Mouse (Mus musculus) neural tube, embryonic 12.5 days (tissue): ENCODE measurements around the gene BC025920. TPM values are rescaled to one million over a fixed set of nuclear protein-coding genes. Genes with fewer than 3 reads are reported as not detected.

ENCODE experiments used
- ATAC-seq: fragments of 200-750 bp; cut with Nextera tagmentation; 2 replicates; pipeline ENCODE4 v1.8.0; 2017; ENCODE audit warnings: low read depth, mild to moderate bottlenecking, moderate TSS enrichment, moderate library complexity; ENCODE audit not compliant: low FRiP score
- H3K27ac ChIP-seq: fragments of 300-500 bp; sonication (generic); 2 replicates; pipeline ENCODE4 v1.5.1; 2016
- H3K27me3 ChIP-seq: fragments of 300-500 bp; sonication (generic); replicated peaks from 2 replicates; pipeline ENCODE4 v1.6.1; 2016; ENCODE audit warnings: mild to moderate bottlenecking
- H3K36me3 ChIP-seq: fragments of 300-500 bp; sonication (generic); 2 replicates; pipeline ENCODE4 v1.6.1; 2016; ENCODE audit warnings: mild to moderate bottlenecking
- H3K4me1 ChIP-seq: fragments of 300-500 bp; sonication (generic); 2 replicates; pipeline ENCODE4 v1.6.1; 2016
- H3K4me2 ChIP-seq: fragments of 300-500 bp; sonication (generic); replicated peaks from 2 replicates; pipeline ENCODE4 v1.6.1; 2016; ENCODE audit warnings: mild to moderate bottlenecking
- H3K4me3 ChIP-seq: fragments of 300-500 bp; sonication (generic); 2 replicates; pipeline ENCODE4 v1.5.1; 2016
- H3K9ac ChIP-seq: fragments of 300-500 bp; sonication (generic); 2 replicates; pipeline ENCODE4 v1.6.1; 2016; ENCODE audit warnings: mild to moderate bottlenecking
- H3K9me3 ChIP-seq: fragments of 300-500 bp; sonication (generic); 2 replicates; pipeline ENCODE4 v1.6.1; 2016; ENCODE audit warnings: mild to moderate bottlenecking
- WGBS: fragments of 180-500 bp; shearing (Covaris S2); methylation state at CpG from one replicate; pipeline ENCODE4 v1.1.7; 2016; 5-methylcytosine and 5-hydroxymethylcytosine counted together
- polyA plus RNA-seq: library from polyadenylated mRNA; unstranded; fragments of >200 nt; fragmentation: Nextera tagmentation; extraction: Ambion mirVana; gene quantifications from 2 replicates; pipeline ENCODE4 v1.2.1, GENCODE M21; 2016

BC025920 gene
- polyA plus RNA-seq, 1 experiment from 2014 or later = 2.3 TPM

DNA sequence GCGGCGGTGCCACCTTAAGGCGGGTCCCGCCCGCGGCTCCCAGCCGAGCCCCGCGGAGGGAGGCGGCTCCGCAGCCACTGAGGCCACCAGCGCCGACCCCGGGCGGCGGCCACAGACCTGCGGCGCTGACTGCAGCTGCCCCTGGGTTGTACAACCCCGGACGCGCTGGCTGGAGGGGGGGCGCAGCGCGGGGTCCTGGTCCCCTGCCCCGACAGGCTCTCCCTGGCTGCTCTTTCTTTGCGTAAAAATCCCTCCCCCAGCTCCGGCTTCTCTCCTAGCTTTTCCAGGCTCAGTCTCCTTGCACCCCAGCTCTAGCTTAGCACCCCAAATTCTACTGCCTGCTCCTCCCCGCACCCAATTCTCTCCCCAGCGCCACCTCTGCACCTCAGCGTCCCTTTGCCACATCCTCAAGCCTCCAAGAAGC is 30.9 kb upstream of the BC025920 start:
- H3K9ac ChIP-seq = peak overlapping the region; percentile 66
- H3K4me3 ChIP-seq = peak overlapping the region; percentile 47
- no peaks in the 10 kb centered on the region for H3K36me3 ChIP-seq
- no peaks in the 10 kb centered on the region for H3K9me3 ChIP-seq
- WGBS = under 1% methylated on average over 30 of the region's 30 CpGs
- H3K27me3 ChIP-seq = peaks cover 72% of the 10 kb centered on the region
- peak overlapping the region; percentile 79 for H3K4me2 ChIP-seq
- no peak for ATAC-seq
- peaks cover 40% of the 10 kb centered on the region for H3K4me1 ChIP-seq
- no peak overlapping the region for H3K27ac ChIP-seq

DNA sequence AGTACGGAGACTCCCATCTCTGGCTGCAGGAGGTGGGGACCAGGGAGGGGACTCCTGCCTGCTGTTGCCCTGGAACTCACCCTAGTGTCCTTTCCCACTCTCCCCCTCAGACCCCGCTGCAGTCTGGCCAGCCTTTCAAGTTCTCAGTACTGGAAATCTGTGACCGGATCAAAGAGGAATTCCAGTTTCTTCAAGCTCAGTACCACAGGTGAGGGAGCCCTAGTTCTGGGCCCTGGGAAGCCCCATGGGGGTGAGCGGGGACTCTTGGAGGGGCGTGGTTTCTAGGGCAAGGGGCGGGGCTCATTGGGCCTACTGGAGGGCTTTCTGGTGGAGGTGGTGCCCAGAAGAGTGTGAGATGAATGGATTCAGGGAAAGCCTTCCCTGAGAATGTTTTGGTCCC is 30.4 kb upstream of the BC025920 start:
- 3% methylated on average over 6 of the region's 6 CpGs for WGBS
- Histone ChIP-seq H3K9ac (peak overlapping the region; percentile 66), H3K27me3 (peaks cover 77% of the 10 kb centered on the region), H3K4me1 (peaks cover 35% of the 10 kb centered on the region), H3K36me3 (no peaks in the 10 kb centered on the region), H3K9me3 (no peaks in the 10 kb centered on the region), H3K4me3 (peak overlapping the region; percentile 47), H3K4me2 (peak overlapping the region; percentile 79), H3K27ac (no peak overlapping the region)
- ATAC-seq = no peak

DNA sequence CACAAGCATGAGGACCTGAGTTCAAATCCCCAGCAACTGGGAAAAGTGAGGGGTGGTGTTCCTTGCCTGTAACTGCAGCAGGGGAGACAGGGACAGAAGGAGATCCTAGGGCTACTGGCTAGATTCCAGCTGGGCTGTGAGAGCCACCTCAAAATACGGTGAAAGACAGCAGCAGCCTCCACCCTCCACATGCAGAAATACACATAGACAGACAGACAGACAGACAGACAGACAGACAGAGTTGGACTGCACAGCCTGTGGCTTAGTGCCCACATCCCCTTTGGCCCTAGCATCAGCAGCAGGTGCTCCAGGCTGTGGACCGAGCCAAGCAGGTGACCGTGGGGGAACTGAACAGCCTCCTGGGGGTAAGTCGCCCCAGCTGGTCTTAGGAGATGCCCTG is 26.1 kb upstream of the BC025920 start:
- no peaks in the 10 kb centered on the region for H3K9me3 ChIP-seq
- H3K9ac ChIP-seq = no peak overlapping the region
- ATAC-seq = no peak
- no peaks in the 10 kb centered on the region for H3K36me3 ChIP-seq
- no peak overlapping the region for H3K27ac ChIP-seq
- H3K4me1 ChIP-seq = peaks cover 23% of the 10 kb centered on the region
- peaks cover 76% of the 10 kb centered on the region for H3K27me3 ChIP-seq
- 71% methylated on average over 4 of the region's 4 CpGs for WGBS
- H3K4me2 ChIP-seq = no peak overlapping the region; the same call in 1 of the 2 replicates
- no peak overlapping the region for H3K4me3 ChIP-seq

DNA sequence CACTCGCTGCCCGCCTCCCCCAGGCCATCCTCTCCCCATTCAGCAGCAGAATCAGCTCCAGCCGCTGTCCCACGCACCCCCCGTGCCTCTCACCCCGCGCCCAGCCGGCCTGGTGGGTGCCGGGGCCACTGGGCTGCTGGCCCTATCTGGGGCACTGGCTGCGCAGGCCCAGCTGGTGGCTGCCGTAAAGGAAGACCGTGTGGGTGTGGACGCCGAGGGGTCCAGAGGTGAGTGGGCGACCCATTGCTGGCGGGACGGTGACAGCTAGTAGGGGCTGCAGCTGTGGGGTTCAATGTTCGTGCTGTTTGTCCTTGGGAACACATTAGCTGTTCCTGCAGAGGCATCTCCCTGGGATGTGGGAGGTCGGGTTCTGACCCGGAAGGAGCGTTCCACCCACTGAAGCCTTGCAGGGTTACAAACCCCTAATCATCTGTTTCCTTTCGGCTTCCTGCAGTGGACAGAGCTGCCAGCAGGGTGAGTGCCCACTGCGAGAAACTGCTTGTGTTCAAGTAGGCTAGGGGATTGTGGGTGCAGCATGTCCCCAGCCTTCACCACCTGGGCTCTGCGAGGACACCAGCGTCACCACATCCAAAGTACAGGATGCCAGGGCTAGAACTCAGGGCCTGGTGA is 25.5 kb upstream of the BC025920 start:
- 55% methylated on average over 25 of the region's 25 CpGs for WGBS
- no peaks in the 10 kb centered on the region for H3K9me3 ChIP-seq
- peaks cover 74% of the 10 kb centered on the region for H3K27me3 ChIP-seq
- no peak for ATAC-seq
- no peak overlapping the region for H3K4me3 ChIP-seq
- H3K4me2 ChIP-seq = no peak overlapping the region; the same call in 1 of the 2 replicates
- H3K9ac ChIP-seq = no peak overlapping the region
- no peaks in the 10 kb centered on the region for H3K36me3 ChIP-seq
- no peak overlapping the region for H3K27ac ChIP-seq
- H3K4me1 ChIP-seq = peaks cover 17% of the 10 kb centered on the region

DNA sequence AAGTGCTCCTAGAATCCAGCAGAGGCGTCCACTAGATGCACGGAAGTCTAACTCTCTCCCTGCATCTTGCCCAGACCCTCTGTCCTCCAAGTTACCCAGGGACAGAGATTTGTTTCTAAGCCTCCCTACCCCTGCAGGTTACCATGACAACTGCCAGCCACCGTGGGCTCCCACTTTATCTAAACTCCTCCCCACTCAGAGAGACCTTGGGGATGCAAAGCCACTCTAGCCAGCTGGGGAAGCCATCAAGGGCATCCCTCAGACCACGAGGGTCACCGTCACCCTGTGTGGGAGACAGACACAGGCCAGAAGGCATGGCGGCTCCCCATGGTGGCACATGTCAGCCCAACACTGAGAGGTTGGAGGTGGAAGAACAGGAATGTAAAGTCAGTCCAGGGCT is 22.7 kb upstream of the BC025920 start:
- H3K9me3 ChIP-seq = no peaks in the 10 kb centered on the region
- no peak overlapping the region for H3K27ac ChIP-seq
- peaks cover 12% of the 10 kb centered on the region; the same call in 1 of the 2 replicates for H3K4me1 ChIP-seq
- ATAC-seq = no peak
- no peak overlapping the region for H3K4me3 ChIP-seq
- WGBS = 44% methylated on average over 6 of the region's 6 CpGs
- peaks cover 72% of the 10 kb centered on the region for H3K27me3 ChIP-seq
- H3K4me2 ChIP-seq = no peak overlapping the region
- no peak overlapping the region for H3K9ac ChIP-seq
- no peaks in the 10 kb centered on the region for H3K36me3 ChIP-seq

DNA sequence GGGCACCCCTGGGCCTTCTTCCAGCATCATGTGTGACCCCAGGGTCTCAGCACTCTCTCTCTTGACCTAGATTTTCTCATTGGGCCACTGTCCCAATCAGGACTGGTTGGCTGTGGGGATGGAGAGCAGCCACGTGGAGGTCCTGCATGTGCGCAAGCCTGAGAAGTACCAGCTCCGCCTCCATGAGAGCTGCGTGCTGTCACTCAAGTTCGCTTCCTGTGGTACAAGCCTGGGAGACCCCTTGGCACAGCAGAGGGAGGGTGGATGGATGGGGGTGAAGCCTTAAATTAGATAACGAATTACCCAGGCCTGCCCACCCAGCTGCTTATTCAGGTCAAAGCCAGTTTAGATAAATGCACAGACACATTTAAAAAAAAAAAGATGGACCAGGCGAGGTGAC is 17.3 kb upstream of the BC025920 start:
- H3K27ac ChIP-seq = no peak overlapping the region
- no peak overlapping the region for H3K9ac ChIP-seq
- H3K27me3 ChIP-seq = peaks cover 57% of the 10 kb centered on the region
- no peak overlapping the region for H3K4me2 ChIP-seq
- 74% methylated on average over 7 of the region's 7 CpGs for WGBS
- no peak for ATAC-seq
- H3K9me3 ChIP-seq = no peaks in the 10 kb centered on the region
- no peaks in the 10 kb centered on the region for H3K36me3 ChIP-seq
- no peaks in the 10 kb centered on the region for H3K4me1 ChIP-seq
- H3K4me3 ChIP-seq = no peak overlapping the region

DNA sequence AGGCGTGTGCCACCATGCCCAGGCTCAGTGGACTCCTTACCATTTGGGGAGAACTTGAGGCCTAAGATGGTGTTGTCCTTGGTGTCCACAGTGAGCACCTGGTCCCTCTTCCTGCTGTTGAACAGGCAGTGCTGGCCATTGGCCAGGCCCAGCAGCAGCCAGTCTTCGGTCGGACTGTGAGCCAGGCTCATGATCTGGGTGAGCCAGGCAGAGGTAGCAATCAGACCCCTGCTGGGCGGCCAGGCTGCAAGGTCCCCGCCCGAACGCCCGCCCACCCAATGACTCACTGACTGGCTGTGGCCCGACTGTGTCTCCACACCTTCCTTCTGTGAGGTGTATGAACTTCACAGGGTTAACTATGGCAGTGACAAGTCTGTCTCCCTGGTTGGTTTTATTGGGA is 14.2 kb upstream of the BC025920 start:
- WGBS = 64% methylated on average over 9 of the region's 9 CpGs
- H3K4me3 ChIP-seq = no peak overlapping the region
- no peak overlapping the region for H3K27ac ChIP-seq
- H3K36me3 ChIP-seq = no peaks in the 10 kb centered on the region
- no peak for ATAC-seq
- peaks cover 60% of the 10 kb centered on the region for H3K27me3 ChIP-seq
- H3K9me3 ChIP-seq = no peaks in the 10 kb centered on the region
- H3K9ac ChIP-seq = no peak overlapping the region
- peaks cover 17% of the 10 kb centered on the region for H3K4me1 ChIP-seq
- H3K4me2 ChIP-seq = no peak overlapping the region

DNA sequence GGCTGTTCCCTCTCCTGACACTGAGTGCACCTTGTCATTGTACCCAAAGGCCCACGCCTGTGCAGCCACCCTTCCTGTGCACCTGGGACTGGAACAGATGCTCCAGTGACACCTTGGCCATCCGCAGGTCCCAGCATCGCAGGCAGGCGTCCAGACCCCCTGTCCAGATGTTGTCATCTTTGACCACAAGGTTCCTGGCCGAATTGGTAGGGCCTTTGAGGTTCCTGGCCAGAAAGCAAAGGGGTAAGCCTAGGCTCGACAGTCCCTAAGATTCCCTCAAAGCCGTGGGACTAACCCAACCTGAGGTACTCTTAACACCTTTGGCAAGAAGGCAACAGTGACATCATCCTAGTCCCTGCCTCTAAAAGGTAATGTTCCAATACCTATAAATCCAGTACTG is 13.4 kb upstream of the BC025920 start:
- H3K9ac ChIP-seq = no peak overlapping the region
- no peak for ATAC-seq
- peaks cover 25% of the 10 kb centered on the region for H3K4me1 ChIP-seq
- H3K36me3 ChIP-seq = no peaks in the 10 kb centered on the region
- H3K9me3 ChIP-seq = no peaks in the 10 kb centered on the region
- no peak overlapping the region for H3K4me2 ChIP-seq
- no peak overlapping the region for H3K27ac ChIP-seq
- H3K27me3 ChIP-seq = peaks cover 52% of the 10 kb centered on the region
- WGBS = 79% methylated on average over 7 of the region's 7 CpGs
- H3K4me3 ChIP-seq = no peak overlapping the region

DNA sequence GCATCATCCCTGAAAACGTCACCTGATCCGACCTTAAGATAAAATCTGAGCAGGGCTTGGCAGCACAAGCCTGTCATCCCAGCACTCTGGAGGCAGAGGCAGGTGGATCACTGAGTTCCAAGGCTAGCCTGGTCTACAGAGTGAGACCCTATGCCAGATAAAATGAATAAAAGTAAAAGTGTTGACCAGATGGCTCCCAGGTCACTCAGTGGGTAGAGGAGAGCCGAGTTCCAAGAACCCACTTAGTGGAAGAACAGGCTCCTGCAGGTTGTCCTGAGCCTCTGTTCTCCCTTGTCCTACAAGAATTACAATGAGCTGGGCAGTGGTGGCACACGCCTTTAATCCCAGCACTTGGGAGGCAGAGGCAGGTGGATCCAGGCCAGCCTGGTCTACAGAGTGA is 12.8 kb upstream of the BC025920 start:
- ATAC-seq = no peak
- Histone ChIP-seq H3K27ac (no peak overlapping the region), H3K36me3 (no peaks in the 10 kb centered on the region), H3K9me3 (no peaks in the 10 kb centered on the region), H3K4me3 (no peak overlapping the region), H3K27me3 (peaks cover 51% of the 10 kb centered on the region), H3K4me1 (peaks cover 30% of the 10 kb centered on the region), H3K9ac (no peak overlapping the region), H3K4me2 (no peak overlapping the region)
- WGBS = 72% methylated on average over 4 of the region's 4 CpGs

DNA sequence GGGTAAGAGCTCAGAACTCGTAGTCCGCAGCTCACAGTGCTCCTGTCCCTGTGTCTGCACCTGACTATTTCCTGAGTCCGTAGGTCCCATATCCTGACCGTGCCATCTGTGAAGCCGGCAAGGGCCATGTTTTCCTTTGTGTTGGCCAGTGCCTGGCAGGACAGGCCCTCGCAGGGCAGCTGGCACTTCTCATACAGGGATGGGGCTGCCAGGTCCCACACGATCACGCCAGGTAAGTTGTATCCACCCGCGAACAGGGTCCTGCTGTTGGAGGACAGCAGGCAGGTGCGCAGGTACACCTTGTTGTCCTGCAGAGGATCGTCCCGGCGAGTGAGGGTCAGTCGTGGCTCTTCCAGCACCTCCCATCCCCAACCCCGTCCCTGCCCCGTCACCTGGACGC is 12.1 kb upstream of the BC025920 start:
- peaks cover 33% of the 10 kb centered on the region for H3K4me1 ChIP-seq
- 77% methylated on average over 18 of the region's 18 CpGs for WGBS
- no peak overlapping the region for H3K27ac ChIP-seq
- ATAC-seq = no peak
- H3K4me2 ChIP-seq = no peak overlapping the region
- H3K36me3 ChIP-seq = no peaks in the 10 kb centered on the region
- H3K9me3 ChIP-seq = no peaks in the 10 kb centered on the region
- no peak overlapping the region for H3K9ac ChIP-seq
- H3K4me3 ChIP-seq = no peak overlapping the region
- peaks cover 58% of the 10 kb centered on the region for H3K27me3 ChIP-seq

DNA sequence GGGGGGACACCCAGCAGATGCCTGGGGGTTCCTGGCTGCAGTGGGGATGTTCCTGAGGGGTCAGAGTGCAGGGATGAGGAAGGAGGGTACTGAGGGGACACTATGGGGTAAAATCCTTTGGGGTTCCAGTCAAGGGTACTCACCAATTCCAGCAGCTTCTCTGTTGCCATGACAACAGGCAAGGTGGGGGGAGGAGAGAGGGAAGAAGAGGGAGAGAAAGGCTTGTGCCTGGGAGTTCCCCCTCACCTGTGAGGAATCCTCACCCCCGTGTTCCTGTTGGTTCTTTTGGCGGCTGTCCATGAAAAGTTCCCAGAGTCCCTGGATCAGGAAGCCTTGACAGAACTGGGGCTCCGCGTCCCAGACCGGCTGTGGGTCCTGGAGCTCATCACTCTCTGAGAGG is 10.5 kb upstream of the BC025920 start:
- H3K4me2 ChIP-seq = peak overlapping the region; percentile 18; the same call in 1 of the 2 replicates
- H3K9me3 ChIP-seq = no peaks in the 10 kb centered on the region
- H3K4me1 ChIP-seq = peaks cover 34% of the 10 kb centered on the region
- no peak overlapping the region for H3K27ac ChIP-seq
- H3K4me3 ChIP-seq = no peak overlapping the region
- 0 out of 2 replicates have a peak overlapping the region, but pooled peaks have one; percentile 13 for H3K9ac ChIP-seq
- ATAC-seq = no peak
- peaks cover 61% of the 10 kb centered on the region for H3K27me3 ChIP-seq
- WGBS = 37% methylated on average over 5 of the region's 5 CpGs
- H3K36me3 ChIP-seq = no peaks in the 10 kb centered on the region

DNA sequence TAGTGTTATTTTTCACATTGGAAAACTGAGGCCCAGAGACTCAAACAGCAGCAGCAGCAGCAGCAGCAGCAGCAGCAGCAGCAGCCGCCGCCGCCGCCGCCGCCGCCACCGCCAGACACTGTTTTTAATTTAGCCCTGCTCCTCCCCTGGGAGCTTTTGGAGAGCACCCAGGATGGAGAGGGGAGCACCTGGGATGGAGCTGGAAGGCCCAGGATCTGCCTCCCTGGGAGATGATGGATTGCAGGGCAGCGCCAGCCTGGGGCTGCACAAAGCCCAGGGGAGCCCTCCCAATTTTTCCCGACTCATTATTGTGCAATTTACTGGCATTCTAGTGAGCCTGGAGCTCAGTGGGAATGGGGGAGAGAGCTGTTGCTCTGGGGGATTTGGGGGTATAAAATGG is 9.5 kb upstream of the BC025920 start:
- H3K4me1 ChIP-seq = peaks cover 43% of the 10 kb centered on the region
- whole genome bisulfite sequencing = 0% methylated on average over 10 of the region's 10 CpGs
- H3K9ac ChIP-seq = no peak overlapping the region
- no peaks in the 10 kb centered on the region for H3K36me3 ChIP-seq
- H3K27me3 ChIP-seq = peaks cover 56% of the 10 kb centered on the region
- peak overlapping the region; percentile 46 for H3K4me2 ChIP-seq
- H3K4me3 ChIP-seq = no peak overlapping the region
- H3K27ac ChIP-seq = no peak overlapping the region
- ATAC-seq = peak; percentile 41
- H3K9me3 ChIP-seq = no peaks in the 10 kb centered on the region
